Mouse (Mus musculus) E14TG2a.4 (cell line): ENCODE measurements around the gene Gpx4.
"Not testable (repeated sequence)": the region's sequence is repeated elsewhere in the genome, so short reads cannot be mapped to it uniquely, and the experiment has no call there.

Experiments
- H3K27me3 ChIP-seq: 2 replicates; pipeline ENCODE4 v1.6.1; 2014; ENCODE audit warnings: low read length, control low read depth; ENCODE audit not compliant: insufficient read depth
- H3K36me3 ChIP-seq: 2 replicates; pipeline ENCODE4 v1.6.1; 2014; ENCODE audit warnings: low read length, control low read depth; ENCODE audit not compliant: insufficient read depth
- H3K4me1 ChIP-seq: replicated peaks from 2 replicates; pipeline ENCODE4 v1.6.1; 2014; ENCODE audit warnings: low read depth, low read length, control low read depth
- H3K4me3 ChIP-seq: replicated peaks from 2 replicates; pipeline ENCODE4 v1.5.1; 2014; ENCODE audit warnings: mild to moderate bottlenecking, low read length
- H3K9me3 ChIP-seq: 2 replicates; pipeline ENCODE4 v1.6.1; 2014; ENCODE audit warnings: low read length, control low read depth
- CTCF ChIP-seq: conservative IDR thresholded peaks from 2 replicates; pipeline ENCODE4 v1.5.1; 2014; ENCODE audit warnings: low read length
- NANOG ChIP-seq: IDR thresholded peaks from 2 replicates; pipeline ENCODE4 v1.6.1; 2014; ENCODE audit warnings: borderline replicate concordance, low read length, mixed read lengths
- POU5F1 ChIP-seq: IDR thresholded peaks from 2 replicates; pipeline ENCODE4 v1.6.1; 2014; ENCODE audit warnings: low read length, borderline replicate concordance

Gpx4 gene

DNA sequence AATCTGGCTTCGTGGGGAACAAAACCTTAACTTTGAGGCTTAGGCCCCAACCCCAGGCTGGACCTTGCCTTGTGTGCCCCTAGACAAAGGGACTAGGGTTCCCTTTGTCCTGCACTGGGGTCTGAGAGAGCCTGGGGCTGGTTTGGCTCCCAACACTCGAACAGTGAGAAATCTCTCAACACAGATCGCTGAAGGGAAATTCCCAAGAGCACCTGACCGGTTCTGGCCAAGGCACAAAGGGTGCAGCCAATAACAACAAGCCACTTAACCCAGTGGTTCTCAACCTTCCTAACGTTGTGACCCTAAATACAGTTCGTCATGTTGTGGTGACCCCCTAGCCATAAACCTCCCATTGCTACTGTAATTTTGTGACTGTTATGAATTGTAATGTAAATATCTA is 3.3 kb downstream of the Gpx4 start:
- Histone ChIP-seq H3K27me3 (no peaks in the 10 kb centered on the region), H3K4me1 (peaks cover 82% of the 10 kb centered on the region), H3K9me3 (no peaks in the 10 kb centered on the region), H3K36me3 (peaks cover 20% of the 10 kb centered on the region), H3K4me3 (peak overlapping the region; percentile 77)
- TF ChIP-seq POU5F1 = no peak
- no peak for TF ChIP-seq NANOG
- no peak for TF ChIP-seq CTCF

GRCm38 (mm10) chr10:80050885-80051617 is 4.1 kb downstream of the Gpx4 start:
- H3K36me3 ChIP-seq = peaks cover 28% of the 10 kb centered on the region
- peaks cover 82% of the 10 kb centered on the region for H3K4me1 ChIP-seq
- TF ChIP-seq POU5F1 = peak; percentile 53; the same call in 1 of the 2 replicates
- no peak for TF ChIP-seq CTCF
- TF ChIP-seq NANOG = peak; percentile 64
- H3K9me3 ChIP-seq = no peaks in the 10 kb centered on the region
- H3K27me3 ChIP-seq = no peaks in the 10 kb centered on the region
- H3K4me3 ChIP-seq = peak overlapping the region; percentile 77

GRCm38 (mm10) chr10:80051618-80052373 is 4.8 kb downstream of the Gpx4 start:
- no peaks in the 10 kb centered on the region for H3K27me3 ChIP-seq
- no peaks in the 10 kb centered on the region for H3K9me3 ChIP-seq
- peak overlapping the region; percentile 77 for H3K4me3 ChIP-seq
- H3K36me3 ChIP-seq = peaks cover 36% of the 10 kb centered on the region
- peaks cover 81% of the 10 kb centered on the region for H3K4me1 ChIP-seq
- TF ChIP-seq CTCF = no peak
- no peak for TF ChIP-seq NANOG
- TF ChIP-seq POU5F1 = no peak

- Histone ChIP-seq H3K4me1 (peaks cover 81% of the 10 kb centered on the region), H3K9me3 (no peaks in the 10 kb centered on the region), H3K4me3 (peak overlapping the region; percentile 77), H3K27me3 (no peaks in the 10 kb centered on the region), H3K36me3 (peaks cover 42% of the 10 kb centered on the region)
- no peak for TF ChIP-seq CTCF
- no peak for TF ChIP-seq NANOG
- TF ChIP-seq POU5F1 = no peak
Measured at GRCm38 (mm10) chr10:80052374-80052764, 5.4 kb downstream of the Gpx4 start.

DNA sequence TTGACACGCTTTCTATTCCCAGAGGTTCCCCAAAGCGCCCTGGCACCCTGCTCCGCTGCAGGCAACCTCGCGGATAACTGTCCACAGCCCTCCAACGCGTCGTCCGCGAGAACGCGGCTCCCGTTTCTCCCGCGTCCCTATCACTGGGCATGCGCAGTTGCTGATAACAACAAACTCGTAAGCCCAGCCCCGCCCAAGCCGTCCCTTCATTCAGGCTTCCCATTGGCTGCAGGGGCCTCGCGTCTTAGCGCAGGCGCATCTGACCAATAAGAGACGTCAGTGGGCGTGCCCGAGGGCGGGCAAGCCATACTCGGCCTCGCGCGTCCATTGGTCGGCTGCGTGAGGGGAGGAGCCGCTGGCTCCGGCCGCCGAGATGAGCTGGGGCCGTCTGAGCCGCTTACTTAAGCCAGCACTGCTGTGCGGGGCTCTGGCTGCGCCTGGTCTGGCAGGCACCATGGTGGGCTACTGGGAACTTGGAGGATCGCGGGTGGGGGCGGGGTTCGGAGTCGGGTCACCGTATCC is 6.4 kb downstream of the Gpx4 start:
- H3K36me3 ChIP-seq = peaks cover 51% of the 10 kb centered on the region
- TF ChIP-seq CTCF (no peak), POU5F1 (no peak), NANOG (no peak)
- H3K9me3 ChIP-seq = no peaks in the 10 kb centered on the region
- H3K4me3 ChIP-seq = peak overlapping the region; percentile 93
- peaks cover 81% of the 10 kb centered on the region for H3K4me1 ChIP-seq
- no peaks in the 10 kb centered on the region for H3K27me3 ChIP-seq

GRCm38 (mm10) chr10:80053831-80054815 is 7.2 kb downstream of the Gpx4 start:
- Histone ChIP-seq H3K27me3 (no peaks in the 10 kb centered on the region), H3K9me3 (no peaks in the 10 kb centered on the region), H3K4me3 (peak overlapping the region; percentile 93), H3K4me1 (peaks cover 81% of the 10 kb centered on the region), H3K36me3 (peaks cover 59% of the 10 kb centered on the region)
- TF ChIP-seq NANOG (no peak), POU5F1 (no peak), CTCF (no peak)

- Histone ChIP-seq H3K36me3 (peaks cover 63% of the 10 kb centered on the region), H3K4me3 (peak overlapping the region; percentile 93), H3K4me1 (peaks cover 77% of the 10 kb centered on the region)
- H3K9me3 ChIP-seq, H3K27me3 ChIP-seq: not testable (repeated sequence)
Measured at GRCm38 (mm10) chr10:80054911-80055310, 7.9 kb downstream of the Gpx4 start.

- TF ChIP-seq POU5F1 (no peak), NANOG (no peak), CTCF (no peak)
- H3K4me3 ChIP-seq = peak overlapping the region; percentile 93
- H3K9me3 ChIP-seq = no peaks in the 10 kb centered on the region
- peaks cover 77% of the 10 kb centered on the region for H3K4me1 ChIP-seq
- no peaks in the 10 kb centered on the region for H3K27me3 ChIP-seq
- peaks cover 67% of the 10 kb centered on the region for H3K36me3 ChIP-seq
Measured at GRCm38 (mm10) chr10:80055364-80055763, 8.4 kb downstream of the Gpx4 start.

GRCm38 (mm10) chr10:80055891-80056290 is 8.9 kb downstream of the Gpx4 start:
- Histone ChIP-seq H3K9me3 (no peaks in the 10 kb centered on the region), H3K4me1 (peaks cover 78% of the 10 kb centered on the region)

More at GRCm38 (mm10) chr10:80055891-80056290, 8.9 kb downstream of the Gpx4 start:
- Histone ChIP-seq H3K27me3 (no peaks in the 10 kb centered on the region), H3K4me3 (peak overlapping the region; percentile 93), H3K36me3 (peaks cover 72% of the 10 kb centered on the region)
- TF ChIP-seq NANOG (no peak), POU5F1 (no peak), CTCF (no peak)
